Mouse (Mus musculus) bone marrow, adult 2 months (tissue): ENCODE measurements around the gene Irx3. TPM values are rescaled to one million over a fixed set of nuclear protein-coding genes. Genes with fewer than 3 reads are reported as not detected.

Source experiments
- H3K27ac ChIP-seq: fragments of 200-500 bp; 2 replicates; pipeline ENCODE4 v1.5.1; 2012; ENCODE audit warnings: low read depth, mild to moderate bottlenecking, control low read depth, inconsistent platforms, low read length; ENCODE audit not compliant: control insufficient read depth, poor library complexity, insufficient read depth
- H3K4me1 ChIP-seq: fragments of 200-500 bp; 2 replicates; pipeline ENCODE4 v1.6.1; 2011; ENCODE audit warnings: low read length; ENCODE audit not compliant: control insufficient read depth, insufficient read depth
- H3K4me3 ChIP-seq: fragments of 200-500 bp; replicated peaks from 2 replicates; pipeline ENCODE3; 2011; ENCODE audit warnings: mild to moderate bottlenecking, low read depth, low read length, control low read depth; ENCODE audit not compliant: control insufficient read depth
- CTCF ChIP-seq: fragments of 200-500 bp; IDR thresholded peaks from 2 replicates; pipeline ENCODE4 v1.5.1; 2011; ENCODE audit warnings: low read length, control low read depth; ENCODE audit not compliant: control insufficient read depth, insufficient read depth
- POLR2A ChIP-seq: fragments of 200-500 bp; IDR thresholded peaks from 2 replicates; pipeline ENCODE4 v1.6.1; 2011; ENCODE audit warnings: low read depth, mild to moderate bottlenecking, control low read depth, low read length, borderline replicate concordance; ENCODE audit not compliant: control insufficient read depth
- WGBS: fragments of 180-500 bp; shearing (Covaris S2); methylation state at CpG from one replicate; pipeline ENCODE4 v1.1.7; 2018; 5-methylcytosine and 5-hydroxymethylcytosine counted together
- polyA plus RNA-seq: library from polyadenylated mRNA; stranded (reverse); fragments of >200 nt; gene quantifications from 2 replicates; pipeline ENCODE4 v1.2.4, GENCODE M21; 2011; ENCODE audit warnings: low replicate concordance; ENCODE audit not compliant: missing spikeins, insufficient read depth, insufficient read length

The Irx3 gene
- polyA plus RNA-seq, 1 experiment: not detected

- Histone ChIP-seq H3K27ac (no peak overlapping the region), H3K4me3 (no peak overlapping the region), H3K4me1 (no peaks in the 10 kb centered on the region)
- TF ChIP-seq POLR2A: no peak
- TF ChIP-seq CTCF: no peak
- WGBS: 11% methylated on average over 36 of the region's 36 CpGs
These were observed 2.8 kb upstream of the Irx3 start for GRCm38 (mm10) chr8:91804403-91805253.

GRCm38 (mm10) chr8:91803515-91804402 is 1.9 kb upstream of the Irx3 start:
- no peak overlapping the region for H3K4me3 ChIP-seq
- 13% methylated on average over 28 of the region's 28 CpGs for WGBS
- no peak for TF ChIP-seq CTCF
- no peak for TF ChIP-seq POLR2A

GRCm38 (mm10) chr8:91802401-91803322 is 795 bp upstream of the Irx3 start:
- WGBS: 7% methylated on average over 29 of the region's 29 CpGs
- TF ChIP-seq CTCF (no peak), POLR2A (no peak)
- Histone ChIP-seq H3K4me1 (no peaks in the 10 kb centered on the region), H3K4me3 (no peak overlapping the region), H3K27ac (no peak overlapping the region)

More at GRCm38 (mm10) chr8:91803515-91804402, 1.9 kb upstream of the Irx3 start:
- Histone ChIP-seq H3K27ac (no peak overlapping the region), H3K4me1 (no peaks in the 10 kb centered on the region)

- H3K27ac ChIP-seq: no peak overlapping the region
- WGBS: 1% methylated on average over 57 of the region's 57 CpGs
These were observed 541 bp downstream of the Irx3 start for GRCm38 (mm10) chr8:91801241-91801811.

GRCm38 (mm10) chr8:91800523-91801240 is 1.2 kb downstream of the Irx3 start:
- H3K4me3 ChIP-seq: no peak overlapping the region
- 3% methylated on average over 63 of the region's 64 CpGs for WGBS
- no peak for TF ChIP-seq POLR2A
- no peak for TF ChIP-seq CTCF

More at GRCm38 (mm10) chr8:91801241-91801811, 541 bp downstream of the Irx3 start:
- Histone ChIP-seq H3K4me1 (no peaks in the 10 kb centered on the region), H3K4me3 (no peak overlapping the region)
- TF ChIP-seq POLR2A (peak; percentile 4; the same call in 1 of the 2 replicates), CTCF (no peak)

GRCm38 (mm10) chr8:91799681-91800522 is 2.0 kb downstream of the Irx3 start:
- Histone ChIP-seq H3K27ac (no peak overlapping the region; the same call in 1 of the 2 replicates), H3K4me1 (no peaks in the 10 kb centered on the region), H3K4me3 (no peak overlapping the region)
- WGBS: 3% methylated on average over 88 of the region's 89 CpGs
- TF ChIP-seq POLR2A: no peak
- TF ChIP-seq CTCF: no peak

More at GRCm38 (mm10) chr8:91800523-91801240, 1.2 kb downstream of the Irx3 start:
- Histone ChIP-seq H3K27ac (no peak overlapping the region), H3K4me1 (no peaks in the 10 kb centered on the region)
